Mouse (Mus musculus) neural tube, embryonic 15.5 days (tissue): Measurements from ENCODE around the gene Cass4. TPM values are rescaled to one million over a fixed set of nuclear protein-coding genes. Genes with fewer than 3 reads are reported as not detected.

Experiments
- ATAC-seq: fragments of 200-750 bp; cut with Nextera tagmentation; 2 replicates; pipeline ENCODE4 v1.8.0; 2017; ENCODE audit warnings: mild to moderate bottlenecking, moderate TSS enrichment, moderate library complexity; ENCODE audit not compliant: low FRiP score
- H3K27ac ChIP-seq: fragments of 300-500 bp; sonication (generic); replicated peaks from 2 replicates; pipeline ENCODE4 v1.5.1; 2015; ENCODE audit warnings: mild to moderate bottlenecking, inconsistent platforms
- H3K27me3 ChIP-seq: fragments of 300-500 bp; sonication (generic); replicated peaks from 2 replicates; pipeline ENCODE4 v1.6.1; 2015; ENCODE audit warnings: inconsistent platforms
- H3K36me3 ChIP-seq: fragments of 300-500 bp; sonication (generic); 2 replicates; pipeline ENCODE4 v1.6.1; 2015; ENCODE audit warnings: inconsistent platforms
- H3K4me1 ChIP-seq: fragments of 300-500 bp; sonication (generic); 2 replicates; pipeline ENCODE4 v1.6.1; 2015; ENCODE audit warnings: inconsistent platforms
- H3K4me2 ChIP-seq: fragments of 300-500 bp; sonication (generic); 2 replicates; pipeline ENCODE4 v1.6.1; 2015; ENCODE audit warnings: inconsistent platforms, mild to moderate bottlenecking, moderate library complexity
- H3K4me3 ChIP-seq: fragments of 300-500 bp; sonication (generic); replicated peaks from 2 replicates; pipeline ENCODE4 v1.5.1; 2015; ENCODE audit warnings: mild to moderate bottlenecking, inconsistent platforms
- H3K9ac ChIP-seq: fragments of 300-500 bp; sonication (generic); replicated peaks from 2 replicates; pipeline ENCODE4 v1.6.1; 2015; ENCODE audit warnings: mild to moderate bottlenecking, inconsistent platforms
- H3K9me3 ChIP-seq: fragments of 300-500 bp; sonication (generic); replicated peaks from 2 replicates; pipeline ENCODE4 v1.6.1; 2016; ENCODE audit warnings: inconsistent platforms
- WGBS: fragments of 180-500 bp; shearing (Covaris S2); methylation state at CpG from one replicate; pipeline ENCODE4 v1.1.7; 2015; ENCODE audit warnings: mixed read lengths; 5-methylcytosine and 5-hydroxymethylcytosine counted together
- polyA plus RNA-seq: library from polyadenylated mRNA; unstranded; fragments of >200 nt; fragmentation: Nextera tagmentation; extraction: Ambion mirVana; gene quantifications from 2 replicates; pipeline ENCODE4 v1.2.1, GENCODE M21; 2015

Cass4 gene
- polyA plus RNA-seq, 1 experiment from 2014 or later = 0.17 TPM

GRCm38 (mm10) chr2:172448329-172448728, 54.7 kb downstream of the Cass4 start:
- H3K36me3 ChIP-seq = peaks cover 82% of the 10 kb centered on the region
- H3K4me1 ChIP-seq = no peaks in the 10 kb centered on the region
- no peak overlapping the region for H3K27ac ChIP-seq
- no peak for ATAC-seq
- H3K4me2 ChIP-seq = no peak overlapping the region
- H3K9ac ChIP-seq = no peak overlapping the region
- 93% methylated on average over 4 of the region's 4 CpGs for WGBS
- H3K4me3 ChIP-seq = no peak overlapping the region
- no peaks in the 10 kb centered on the region for H3K27me3 ChIP-seq
- H3K9me3 ChIP-seq = no peaks in the 10 kb centered on the region

GRCm38 (mm10) chr2:172450640-172451039, 57.0 kb downstream of the Cass4 start:
- H3K4me2 ChIP-seq = no peak overlapping the region
- no peak for ATAC-seq
- WGBS = 87% methylated on average over 6 of the region's 6 CpGs
- H3K9me3 ChIP-seq = no peaks in the 10 kb centered on the region
- no peaks in the 10 kb centered on the region for H3K27me3 ChIP-seq
- no peak overlapping the region for H3K9ac ChIP-seq
- H3K27ac ChIP-seq = no peak overlapping the region
- H3K4me3 ChIP-seq = no peak overlapping the region
- peaks cover 90% of the 10 kb centered on the region for H3K36me3 ChIP-seq
- no peaks in the 10 kb centered on the region for H3K4me1 ChIP-seq

- Histone ChIP-seq H3K9me3 (no peaks in the 10 kb centered on the region), H3K4me3 (no peak overlapping the region), H3K4me1 (no peaks in the 10 kb centered on the region), H3K27me3 (no peaks in the 10 kb centered on the region), H3K27ac (no peak overlapping the region), H3K4me2 (no peak overlapping the region), H3K9ac (no peak overlapping the region), H3K36me3 (peaks cover 85% of the 10 kb centered on the region)
- 95% methylated on average over 4 of the region's 4 CpGs for WGBS
- ATAC-seq = no peak
Measured at GRCm38 (mm10) chr2:172452031-172452430, 58.4 kb downstream of the Cass4 start.

GRCm38 (mm10) chr2:172452458-172452857, 58.9 kb downstream of the Cass4 start:
- Histone ChIP-seq H3K9me3 (no peaks in the 10 kb centered on the region), H3K4me3 (no peak overlapping the region), H3K36me3 (peaks cover 83% of the 10 kb centered on the region), H3K27ac (no peak overlapping the region), H3K27me3 (no peaks in the 10 kb centered on the region), H3K4me1 (no peaks in the 10 kb centered on the region), H3K9ac (no peak overlapping the region), H3K4me2 (no peak overlapping the region)
- WGBS = 94% methylated on average over 10 of the region's 10 CpGs
- ATAC-seq = no peak

GRCm38 (mm10) chr2:172458496-172458895, 64.9 kb downstream of the Cass4 start, which contains the start of gene Gcnt7:
TSS of gene Gcnt7 (minus strand) at chr2:172458596.
- H3K36me3 ChIP-seq = peaks cover 44% of the 10 kb centered on the region
- ATAC-seq = no peak
- WGBS = 89% methylated on average over 11 of the region's 11 CpGs

GRCm38 (mm10) chr2:172460647-172461046, 67.1 kb downstream of the Cass4 start:
- Histone ChIP-seq H3K4me2 (no peak overlapping the region), H3K4me3 (no peak overlapping the region), H3K27ac (no peak overlapping the region), H3K9me3 (no peaks in the 10 kb centered on the region), H3K27me3 (no peaks in the 10 kb centered on the region), H3K9ac (no peak overlapping the region), H3K36me3 (peaks cover 52% of the 10 kb centered on the region), H3K4me1 (no peaks in the 10 kb centered on the region)
- WGBS = 93% methylated on average over 2 of the region's 2 CpGs
- no peak for ATAC-seq

More at GRCm38 (mm10) chr2:172458496-172458895, 64.9 kb downstream of the Cass4 start, which contains the start of gene Gcnt7:
- H3K9ac ChIP-seq = no peak within 1 kb of the TSS
- no peak within 1 kb of the TSS for H3K27ac ChIP-seq
- H3K4me2 ChIP-seq = no peak within 1 kb of the TSS
- H3K4me1 ChIP-seq = no peaks in the 10 kb centered on the region
- no peaks in the 10 kb centered on the region for H3K9me3 ChIP-seq
- no peak within 1 kb of the TSS for H3K4me3 ChIP-seq
- no peaks in the 10 kb centered on the region for H3K27me3 ChIP-seq

GRCm38 (mm10) chr2:172462813-172463212, 69.2 kb downstream of the Cass4 start:
- no peak overlapping the region for H3K27ac ChIP-seq
- H3K4me1 ChIP-seq = no peaks in the 10 kb centered on the region
- ATAC-seq = no peak
- H3K9me3 ChIP-seq = no peaks in the 10 kb centered on the region
- H3K27me3 ChIP-seq = no peaks in the 10 kb centered on the region
- H3K4me3 ChIP-seq = no peak overlapping the region
- H3K36me3 ChIP-seq = peaks cover 57% of the 10 kb centered on the region
- WGBS = 96% methylated on average over 4 of the region's 4 CpGs
- no peak overlapping the region for H3K4me2 ChIP-seq
- no peak overlapping the region for H3K9ac ChIP-seq

- H3K36me3 ChIP-seq = peaks cover 73% of the 10 kb centered on the region
Measured at GRCm38 (mm10) chr2:172466427-172467132, 73.0 kb downstream of the Cass4 start.

GRCm38 (mm10) chr2:172467206-172467605, 73.6 kb downstream of the Cass4 start:
- Histone ChIP-seq H3K4me1 (no peaks in the 10 kb centered on the region), H3K9ac (no peak overlapping the region), H3K4me3 (no peak overlapping the region), H3K36me3 (peaks cover 71% of the 10 kb centered on the region), H3K9me3 (no peaks in the 10 kb centered on the region), H3K27me3 (no peaks in the 10 kb centered on the region), H3K4me2 (no peak overlapping the region), H3K27ac (no peak overlapping the region)
- ATAC-seq = no peak
- WGBS = 89% methylated on average over 5 of the region's 5 CpGs

More at GRCm38 (mm10) chr2:172466427-172467132, 73.0 kb downstream of the Cass4 start:
- Histone ChIP-seq H3K4me1 (no peaks in the 10 kb centered on the region), H3K9ac (no peak overlapping the region), H3K27me3 (no peaks in the 10 kb centered on the region), H3K4me2 (no peak overlapping the region), H3K4me3 (no peak overlapping the region), H3K27ac (no peak overlapping the region), H3K9me3 (no peaks in the 10 kb centered on the region)
- WGBS = 77% methylated on average over 11 of the region's 11 CpGs
- no peak for ATAC-seq

GRCm38 (mm10) chr2:172468346-172468819, 74.8 kb downstream of the Cass4 start:
- WGBS = 67% methylated on average over 11 of the region's 11 CpGs
- Histone ChIP-seq H3K27ac (no peak overlapping the region), H3K27me3 (no peaks in the 10 kb centered on the region)

GRCm38 (mm10) chr2:172472318-172472717, 78.7 kb downstream of the Cass4 start, which contains the start of gene Fam209:
TSS of gene Fam209 (plus strand) at chr2:172472520.
- Histone ChIP-seq H3K27ac (no peak within 1 kb of the TSS), H3K4me3 (no peak within 1 kb of the TSS), H3K9me3 (no peaks in the 10 kb centered on the region), H3K4me2 (no peak within 1 kb of the TSS), H3K27me3 (peaks cover 3% of the 10 kb centered on the region; the same call in 1 of the 2 replicates), H3K9ac (no peak within 1 kb of the TSS), H3K4me1 (0 out of 2 replicates have a peak, but pooled peaks cover 4% of the 10 kb centered on the region), H3K36me3 (peaks cover 27% of the 10 kb centered on the region)
- ATAC-seq = no peak
- 89% methylated on average over 11 of the region's 11 CpGs for WGBS

More at GRCm38 (mm10) chr2:172468346-172468819, 74.8 kb downstream of the Cass4 start:
- Histone ChIP-seq H3K4me1 (0 out of 2 replicates have a peak, but pooled peaks cover 2% of the 10 kb centered on the region), H3K4me3 (no peak overlapping the region), H3K9me3 (no peaks in the 10 kb centered on the region), H3K9ac (no peak overlapping the region), H3K4me2 (no peak overlapping the region), H3K36me3 (peaks cover 64% of the 10 kb centered on the region)
- peak; percentile 75 for ATAC-seq

GRCm38 (mm10) chr2:172473591-172473990, 80.0 kb downstream of the Cass4 start:
- Histone ChIP-seq H3K4me2 (no peak overlapping the region), H3K4me1 (0 out of 2 replicates have a peak, but pooled peaks cover 4% of the 10 kb centered on the region), H3K36me3 (peaks cover 15% of the 10 kb centered on the region), H3K27ac (no peak overlapping the region), H3K4me3 (no peak overlapping the region), H3K27me3 (peaks cover 3% of the 10 kb centered on the region; the same call in 1 of the 2 replicates), H3K9ac (no peak overlapping the region), H3K9me3 (no peaks in the 10 kb centered on the region)
- ATAC-seq = no peak
- WGBS = 52% methylated on average over 8 of the region's 8 CpGs
